Mouse (Mus musculus): ENCODE measurements around the gene Snx29.
A peak's percentile ranks its signal among the peaks of the same experiment; 100 is the strongest.

Snx29 gene

DNA sequence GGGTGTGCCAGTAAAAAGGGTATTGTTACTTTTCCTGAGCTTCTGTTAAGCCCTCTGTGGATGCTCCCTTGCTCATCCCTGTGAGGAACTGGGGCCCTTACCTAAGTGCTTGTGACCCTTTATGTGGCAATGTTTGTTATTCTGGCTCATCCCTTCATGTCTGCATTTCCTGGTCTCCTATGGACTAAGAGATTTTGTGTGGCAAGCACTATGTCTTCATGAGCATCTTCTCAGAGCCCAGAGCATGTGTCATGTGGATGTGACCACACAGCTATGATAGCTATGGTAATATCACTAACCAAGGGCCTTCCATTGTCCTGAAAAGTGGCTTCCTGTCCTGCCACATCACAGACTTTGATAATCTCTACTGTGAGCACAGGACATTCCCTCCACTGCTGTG lies 315.1 kb downstream of the Snx29 start:
- DNase-seq (ENCODE audit: low read depth) = no peak

DNA sequence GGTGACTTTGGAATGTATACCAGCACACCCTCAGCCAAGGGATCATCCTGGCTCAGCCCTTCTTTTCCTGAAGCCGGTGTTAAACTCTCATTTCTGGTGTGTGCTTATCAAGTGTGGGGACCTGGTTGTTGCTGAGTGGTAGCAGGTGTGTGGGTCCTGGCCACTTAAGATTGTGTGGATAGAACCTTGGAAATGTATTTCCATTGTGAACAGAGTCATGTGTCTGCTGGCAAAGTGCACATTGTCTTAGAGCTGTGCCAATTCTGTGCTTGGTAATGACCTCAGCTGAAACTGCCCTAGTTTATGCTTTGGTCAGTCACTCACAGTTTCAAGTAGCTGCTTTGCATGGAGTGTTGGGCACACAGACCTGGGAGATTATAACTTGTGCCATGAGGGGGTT lies 316.0 kb downstream of the Snx29 start:
- DNase-seq (ENCODE audit: low read depth) = no peak

DNA sequence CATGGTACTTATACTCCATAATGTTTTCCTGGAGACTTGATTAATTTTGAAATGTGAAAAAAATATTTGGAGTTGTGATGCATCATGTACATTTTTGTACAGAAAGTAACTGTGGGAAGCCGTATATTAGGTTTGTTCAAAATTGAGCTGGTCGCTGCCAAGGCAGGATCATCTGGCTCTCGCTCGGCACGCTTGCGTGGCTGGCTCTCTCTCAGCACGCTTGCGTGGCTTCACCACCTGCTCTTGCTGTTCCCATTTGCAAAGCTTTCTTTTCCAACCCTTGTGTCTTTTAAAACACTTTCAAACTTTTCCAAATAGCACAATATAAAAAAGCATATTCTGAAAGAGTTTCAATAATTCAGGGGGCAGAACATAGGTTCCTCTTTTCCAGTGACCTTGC lies 317.2 kb downstream of the Snx29 start:
- no peak for DNase-seq (ENCODE audit: low read depth)

DNA sequence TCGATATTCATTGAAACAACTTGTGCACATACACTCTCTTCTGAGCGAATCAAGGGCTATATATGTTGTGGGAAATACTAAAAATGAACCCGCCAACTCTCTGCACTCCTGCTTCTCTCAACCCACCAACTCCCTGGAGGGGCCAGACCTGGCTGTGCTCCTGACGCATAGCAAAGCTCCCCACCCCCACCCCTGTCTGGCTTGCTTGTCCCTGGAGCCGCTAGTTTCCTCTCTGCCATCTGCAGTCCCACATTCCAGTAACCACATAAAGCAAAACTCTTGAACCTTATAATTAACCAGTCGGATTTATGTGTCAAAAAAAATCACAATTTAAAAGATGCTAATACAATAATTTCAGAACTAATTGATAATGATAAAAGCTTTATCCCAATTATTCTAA lies 320.9 kb downstream of the Snx29 start:
- DNase-seq (ENCODE audit: low read depth) = no peak

- no peak for DNase-seq (ENCODE audit: low read depth)
Observed at GRCm38 (mm10) chr16:11644399-11644798, 321.7 kb downstream of the Snx29 start.

GRCm38 (mm10) chr16:11645668-11646067 lies 323.0 kb downstream of the Snx29 start:
- peak; percentile 51 for DNase-seq (ENCODE audit: low read depth)

GRCm38 (mm10) chr16:11646745-11647289 lies 324.1 kb downstream of the Snx29 start:
- no peak for DNase-seq (ENCODE audit: low read depth)

DNA sequence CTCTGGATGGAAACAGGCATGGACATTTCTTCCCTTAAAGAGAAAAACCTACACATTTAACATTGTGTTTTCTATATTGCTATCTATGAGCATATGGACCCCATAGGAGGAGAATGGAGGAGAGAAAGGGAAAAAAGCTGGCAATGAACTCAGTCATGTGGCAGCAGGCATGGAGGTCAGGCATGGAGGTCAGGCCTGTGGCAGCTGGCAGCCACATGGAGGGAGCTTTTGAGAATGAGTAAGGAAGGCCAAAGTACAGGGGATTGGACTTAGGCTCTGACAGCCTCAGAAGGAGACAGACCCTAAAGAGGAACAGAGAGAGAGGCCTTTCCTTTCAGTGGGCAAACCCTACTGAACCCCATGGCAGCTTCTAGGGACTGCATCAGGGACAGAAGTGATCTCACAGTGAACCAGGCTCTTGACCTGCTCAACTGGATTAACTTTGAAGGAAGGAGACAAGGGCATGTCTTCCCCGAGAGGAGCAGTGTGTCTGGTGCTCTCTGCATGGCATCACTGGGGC lies 325.5 kb downstream of the Snx29 start:
- DNase-seq (ENCODE audit: low read depth) = no peak

GRCm38 (mm10) chr16:11652686-11653366 lies 330.1 kb downstream of the Snx29 start:
- DNase-seq (ENCODE audit: low read depth) = peak; percentile 61

- DNase-seq (ENCODE audit: low read depth) = peak; percentile 27
Observed at GRCm38 (mm10) chr16:11655893-11656292, 333.2 kb downstream of the Snx29 start.

DNA sequence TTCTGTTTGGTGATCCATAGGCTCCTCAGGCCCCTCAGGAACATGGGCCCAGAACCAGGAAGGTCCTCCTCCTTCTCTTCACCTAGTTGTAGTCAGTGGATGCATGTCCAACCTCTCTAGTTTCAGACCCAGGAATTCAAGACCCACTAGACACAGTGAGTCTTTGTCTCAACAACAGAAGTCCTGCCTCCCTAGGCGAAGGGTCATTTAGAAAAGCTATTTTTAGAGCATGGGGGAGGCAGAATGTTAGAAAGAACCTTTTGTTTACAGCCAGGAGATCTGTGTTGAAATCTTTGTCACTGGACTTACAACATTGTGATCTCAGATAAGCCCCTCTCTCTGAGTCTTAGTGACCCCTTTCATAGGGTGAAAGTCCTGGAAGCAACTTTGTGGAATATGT lies 334.4 kb downstream of the Snx29 start:
- DNase-seq (ENCODE audit: low read depth) = no peak

DNA sequence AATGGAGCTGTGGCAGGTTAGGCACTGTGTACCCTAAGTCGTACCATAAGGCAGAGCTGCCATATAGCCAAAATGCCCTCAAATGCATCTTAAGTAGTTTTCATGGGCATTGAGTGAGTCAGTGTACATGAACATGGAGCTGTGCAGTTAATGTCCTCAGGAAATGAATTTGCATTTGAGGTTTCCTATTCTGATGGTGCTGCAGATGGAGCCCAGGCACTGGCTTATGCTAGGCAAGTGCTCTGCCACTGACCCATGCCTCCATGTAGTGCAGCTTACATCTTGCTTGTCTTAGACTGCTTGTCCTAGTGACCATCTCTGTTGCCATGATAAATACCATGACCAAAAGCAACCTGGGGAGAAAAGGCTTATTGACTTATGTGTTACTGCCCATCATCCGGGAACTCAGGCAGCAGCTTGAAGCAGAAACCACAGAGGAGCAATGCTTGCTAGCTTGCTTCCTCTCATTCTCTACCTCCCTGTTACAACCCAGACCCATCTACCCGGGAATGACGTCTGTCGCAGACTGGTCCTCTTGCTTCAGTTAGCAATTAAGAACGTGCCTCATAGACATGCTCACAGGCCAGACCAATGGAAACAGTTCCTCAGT lies 336.5 kb downstream of the Snx29 start:
- peak; percentile 93 for DNase-seq (ENCODE audit: low read depth)

- no peak for DNase-seq (ENCODE audit: low read depth)
Observed at GRCm38 (mm10) chr16:11664896-11665705, 342.4 kb downstream of the Snx29 start.

- DNase-seq (ENCODE audit: low read depth) = peak; percentile 79
Observed at GRCm38 (mm10) chr16:11665869-11666268, 343.2 kb downstream of the Snx29 start.

- no peak for DNase-seq (ENCODE audit: low read depth)
Observed at GRCm38 (mm10) chr16:11668375-11668774, 345.7 kb downstream of the Snx29 start.

- no peak for DNase-seq (ENCODE audit: low read depth)
Observed at GRCm38 (mm10) chr16:11668878-11669277, 346.2 kb downstream of the Snx29 start.

GRCm38 (mm10) chr16:11670251-11670970 lies 347.7 kb downstream of the Snx29 start:
- no peak for DNase-seq (ENCODE audit: low read depth)

GRCm38 (mm10) chr16:11670971-11671310 lies 348.2 kb downstream of the Snx29 start:
- no peak for DNase-seq (ENCODE audit: low read depth)

- no peak for DNase-seq (ENCODE audit: low read depth)
Observed at GRCm38 (mm10) chr16:11676006-11676405, 353.3 kb downstream of the Snx29 start.

DNA sequence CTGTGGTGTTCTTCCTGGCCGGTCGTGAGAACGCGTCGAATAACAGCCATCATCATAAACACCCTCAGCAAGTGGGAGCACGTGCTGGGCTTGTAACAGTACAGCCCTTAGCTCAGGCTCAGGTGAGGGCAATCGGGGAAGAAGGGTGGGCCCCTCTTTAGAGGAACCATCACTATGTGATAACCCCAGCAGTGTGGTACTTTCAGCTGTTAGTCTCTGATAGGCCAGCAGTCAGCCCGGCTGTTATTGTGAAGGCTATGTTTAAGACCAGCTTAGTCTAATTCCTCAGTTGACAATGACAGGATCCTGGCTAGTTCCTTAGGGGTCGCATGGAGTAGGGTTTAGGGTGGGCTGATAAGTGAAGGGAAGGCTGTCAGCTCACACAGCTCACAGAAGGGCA lies 362.6 kb downstream of the Snx29 start:
- DNase-seq (ENCODE audit: low read depth) = no peak

DNA sequence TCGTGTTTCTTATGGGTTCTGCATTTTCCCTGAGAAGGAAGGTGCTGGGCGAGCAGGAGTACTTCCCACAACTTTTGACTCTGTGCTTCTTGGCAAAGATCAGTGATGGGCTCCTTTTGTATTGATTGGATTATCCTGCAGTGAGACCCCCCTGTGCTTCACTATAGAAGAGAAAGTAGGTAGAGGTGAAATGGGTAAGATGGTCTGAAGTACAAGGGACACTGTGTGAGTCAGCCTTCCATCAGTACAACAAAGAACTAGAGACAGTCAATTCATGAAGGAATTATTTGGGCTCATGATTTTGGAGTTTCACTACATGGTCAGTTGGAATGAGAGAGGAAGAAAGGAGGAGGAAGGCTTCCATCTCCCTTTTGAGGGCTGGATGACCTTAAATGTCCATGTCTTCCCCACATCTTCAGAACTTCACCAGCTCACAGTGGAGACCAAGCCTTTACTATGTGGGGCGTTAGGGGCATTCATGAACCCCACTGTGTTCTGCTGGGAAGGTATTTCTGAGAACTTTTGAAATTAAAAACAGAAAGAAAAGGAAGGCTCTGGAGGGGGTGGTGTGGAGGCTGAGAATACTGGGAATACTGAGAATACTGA lies 363.1 kb downstream of the Snx29 start:
- peak; percentile 28 for DNase-seq (ENCODE audit: low read depth)

DNA sequence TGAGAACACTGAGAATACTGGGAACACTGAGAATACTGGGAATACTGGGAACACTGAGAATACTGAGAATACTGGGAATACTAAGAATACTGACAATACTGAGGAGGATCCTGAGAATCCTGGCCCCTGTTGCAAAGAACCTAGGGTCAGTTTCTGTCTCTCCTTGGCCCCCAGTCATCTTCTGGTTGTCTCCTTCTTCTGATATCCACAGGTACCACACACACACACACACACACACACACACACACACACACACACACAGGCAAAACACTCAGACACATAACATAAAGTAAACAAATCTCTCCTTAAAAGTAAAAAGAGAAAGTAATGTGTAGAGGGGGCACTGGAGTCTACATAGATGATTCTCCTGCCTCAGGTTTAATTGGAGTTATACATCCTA lies 365.1 kb downstream of the Snx29 start:
- peak; percentile 51 for DNase-seq (ENCODE audit: low read depth)
